Mouse (Mus musculus) heart, postnatal 0 days (tissue): ENCODE data around the gene Slc35g1.

Experiments used
- CTCF ChIP-seq: IDR thresholded peaks from 2 replicates; pipeline ENCODE4 v1.5.1; 2016; ENCODE audit warnings: antibody characterized with exemption, control low read depth, low read depth
- EP300 ChIP-seq: IDR thresholded peaks from 2 replicates; pipeline ENCODE4 v1.6.1; 2016; ENCODE audit warnings: antibody characterized with exemption, low read depth

GRCm38 (mm10) chr19:38410357-38411056 is 14.7 kb downstream of the Slc35g1 start:
- TF ChIP-seq CTCF (no peak), EP300 (no peak)
